Mouse (Mus musculus) spleen, postnatal 10 days (tissue): ENCODE measurements around the gene Upk3a.

Experiments used
- DNase-seq, 2 experiments: peaks; one replicate each; pipeline ENCODE4 v3.0.0; 2021 to 2022; ENCODE audit warnings: low spot score in 2 of 2

Upk3a gene

DNA sequence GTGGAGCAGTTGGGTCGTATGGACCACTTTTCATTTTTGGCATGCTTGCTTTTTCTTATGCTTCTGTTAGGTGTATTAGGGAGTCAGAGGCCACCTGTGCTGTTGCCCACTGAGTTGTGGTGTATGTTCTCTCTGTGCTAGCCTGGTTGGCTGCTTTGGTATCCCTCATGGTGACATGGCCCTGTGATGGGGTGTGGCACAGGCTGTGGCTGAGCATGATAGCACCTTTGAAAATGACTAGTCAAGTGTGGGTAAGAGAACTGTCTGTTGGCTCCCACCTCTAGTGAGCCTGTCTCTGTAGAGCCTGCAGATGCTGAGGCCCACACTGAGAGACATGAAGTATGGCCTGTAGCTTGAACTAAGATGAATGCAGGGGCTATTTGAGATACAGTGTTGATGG, 32.8 kb downstream of the Upk3a start:
- no peak for DNase-seq

DNA sequence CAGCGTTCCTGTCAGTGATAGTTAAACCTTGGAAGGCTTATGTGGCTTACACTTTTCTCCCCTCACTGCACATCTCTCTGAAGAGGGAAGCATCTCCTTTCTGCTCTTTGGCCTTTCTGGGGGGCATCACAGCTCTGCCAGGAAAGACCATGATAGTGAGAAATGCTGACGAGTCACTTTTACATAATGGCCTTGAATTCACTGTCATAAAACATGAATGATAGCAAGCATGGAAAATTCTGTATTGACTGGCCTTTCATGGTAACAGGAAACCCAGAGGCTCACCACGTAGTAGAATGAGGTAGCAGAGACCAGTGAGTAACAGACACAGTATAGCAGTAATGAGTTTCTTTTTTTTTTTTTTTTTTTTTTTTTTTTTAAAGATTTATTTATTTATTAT, 37.2 kb downstream of the Upk3a start:
- no peak for DNase-seq

DNA sequence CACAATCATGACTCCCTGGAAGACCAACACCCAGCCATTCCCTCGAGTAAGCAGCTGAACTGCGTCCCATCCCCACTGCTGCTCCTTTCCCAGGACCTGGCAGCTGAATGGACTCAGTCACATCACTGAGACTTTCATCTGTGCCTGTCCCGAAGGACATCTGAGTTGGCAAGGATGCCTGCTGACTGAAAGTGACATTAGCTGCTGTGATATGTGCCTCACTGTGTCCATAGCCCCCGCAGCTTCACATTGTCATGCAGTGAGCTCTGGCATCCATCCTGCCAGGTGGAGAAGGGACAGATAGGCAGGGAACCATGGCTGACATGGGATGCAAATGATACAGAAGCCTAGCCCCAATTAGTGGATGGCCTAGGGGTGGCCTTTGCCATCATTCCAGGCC, 38.2 kb downstream of the Upk3a start:
- DNase-seq, result no peak

DNA sequence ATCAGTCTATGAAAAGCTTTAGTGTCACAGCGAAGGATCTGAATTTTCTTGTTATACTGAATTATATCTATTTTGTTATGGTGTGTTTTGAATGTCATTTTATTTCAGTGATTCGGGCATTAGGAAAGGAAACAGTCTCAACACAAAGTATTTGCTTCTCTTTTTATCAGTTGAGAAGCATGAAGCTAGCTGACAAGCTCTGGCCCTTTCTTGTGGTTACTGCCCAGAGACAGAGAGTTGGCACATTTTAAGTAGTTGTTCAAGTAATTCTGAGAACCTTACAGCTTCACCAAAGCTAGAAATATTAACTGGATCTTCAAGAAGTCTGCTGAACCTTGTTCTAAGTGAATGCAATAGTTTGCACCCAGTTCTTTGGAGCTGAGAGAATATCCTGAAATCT, 46.5 kb downstream of the Upk3a start:
- DNase-seq, result no peak

DNA sequence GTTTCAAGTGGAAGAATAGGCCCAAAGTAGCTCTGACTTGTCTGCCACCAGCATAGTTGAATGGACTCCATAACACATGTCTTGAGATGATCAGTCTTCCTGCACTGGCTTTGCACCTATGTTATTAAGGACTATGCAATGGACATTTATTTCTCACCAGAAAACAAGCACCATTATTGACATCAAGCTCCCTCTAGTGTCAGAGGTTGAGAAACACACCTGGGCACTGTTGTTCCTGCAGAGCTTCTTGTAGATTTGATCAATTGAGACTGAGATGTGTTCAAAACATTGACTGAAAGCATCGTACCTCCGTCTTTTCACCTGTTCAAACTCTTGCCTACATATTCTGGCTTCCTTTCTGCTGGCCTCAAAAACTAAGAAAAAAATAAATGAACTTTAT, 53.6 kb downstream of the Upk3a start:
- no peak for DNase-seq
